Mouse (Mus musculus): ENCODE measurements around the gene Gm1123. TPM values are rescaled to one million over a fixed set of nuclear protein-coding genes. Genes with fewer than 3 reads are reported as not detected.

The Gm1123 gene
- not detected for total RNA-seq (2021)

DNA sequence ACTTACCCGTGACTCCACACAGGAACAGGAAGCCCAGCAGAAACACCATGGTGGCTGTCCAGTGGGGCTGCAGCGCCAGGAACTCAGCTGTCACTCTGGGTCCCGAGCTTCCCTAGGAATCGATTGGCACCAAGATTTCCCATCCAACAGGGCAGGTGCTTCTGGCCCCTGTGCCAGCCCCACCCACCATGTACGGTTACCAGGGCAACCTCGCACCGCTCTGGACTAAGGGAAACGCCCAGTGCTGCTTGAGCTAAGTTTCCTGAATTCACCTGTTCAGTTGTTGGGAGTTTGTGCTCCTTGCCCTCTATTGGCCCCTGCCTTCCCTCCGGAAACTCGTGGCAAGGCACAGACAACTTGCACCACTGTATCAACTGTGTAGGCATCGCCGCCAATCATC, at the start of gene Gm1123:
Gene Gm1123, minus strand, starts transcription at position 141 of the 400 bp plus-strand sequence.
- intact Hi-C loops (cut with DNase I) = loop anchor here (10.0 kb wide), 1 partner anchor 421 kb away; no protein-coding TSS in a partner anchor
- DNase-seq (ENCODE audit: low spot score in 2 of 2) = no peak

DNA sequence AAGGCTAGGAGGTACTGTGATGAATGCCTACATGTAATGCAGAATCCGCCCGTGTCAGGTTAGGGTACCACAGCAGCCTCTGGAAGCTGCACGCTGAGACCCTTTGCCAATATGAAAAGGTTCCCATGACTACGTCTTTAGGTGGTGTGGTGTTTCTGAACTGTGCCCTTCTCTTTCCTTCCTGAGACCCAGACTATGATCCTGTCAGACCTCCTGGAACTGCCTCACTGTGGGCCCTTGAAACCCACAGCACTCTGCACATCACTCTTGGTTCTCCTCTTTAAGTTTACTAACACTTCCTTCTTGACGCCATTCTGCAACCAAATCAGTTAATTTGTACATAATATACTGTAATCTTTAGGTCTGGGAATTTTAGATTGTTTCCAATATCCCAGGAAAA, 46.2 kb upstream of the Gm1123 start:
- DNase-seq (ENCODE audit: low spot score in 2 of 2) = no peak
- intact Hi-C loops (cut with DNase I) = no loop called here

DNA sequence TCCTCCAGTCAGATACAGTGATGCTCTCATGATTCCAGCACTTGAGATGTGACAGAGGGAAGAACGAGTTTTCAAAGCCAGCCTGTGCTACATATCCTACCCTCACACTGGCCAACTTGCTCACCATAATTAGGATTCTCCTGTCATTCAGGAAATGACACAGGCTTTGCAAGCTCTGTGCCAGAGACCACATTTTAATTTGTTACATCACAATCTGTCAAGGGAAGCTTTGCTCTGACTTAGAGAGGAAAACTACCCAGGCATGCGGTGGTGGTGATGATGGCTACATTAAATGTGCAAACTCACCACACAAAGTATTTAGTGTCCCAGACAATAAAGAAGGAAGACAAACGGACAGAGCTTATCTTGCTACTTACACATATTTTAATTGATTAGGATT, 45.8 kb upstream of the Gm1123 start:
- no peak for DNase-seq (ENCODE audit: low spot score in 2 of 2)
- intact Hi-C loops (cut with DNase I) = no loop called here

DNA sequence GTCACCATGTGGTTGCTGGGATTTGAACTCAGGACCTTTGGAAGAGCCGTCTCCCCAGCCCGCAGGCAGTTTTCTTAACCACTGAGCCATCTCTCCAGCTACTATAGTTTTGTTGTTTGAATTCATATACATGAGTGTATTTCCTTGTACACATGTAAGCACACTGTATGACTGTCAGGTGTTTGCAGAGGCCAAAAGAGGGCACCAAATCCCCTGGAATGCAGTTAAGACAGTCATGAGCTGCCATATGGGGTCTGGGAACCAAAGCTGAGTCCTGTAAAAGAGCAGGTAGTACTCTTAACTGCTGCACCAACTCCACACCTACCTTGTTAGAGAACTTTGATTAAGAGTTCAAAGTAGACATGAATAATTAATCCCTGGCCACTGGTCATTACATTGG, 45.1 kb upstream of the Gm1123 start:
- DNase-seq (ENCODE audit: low spot score in 2 of 2) = no peak
- intact Hi-C loops (cut with DNase I) = no loop called here

- no peak for DNase-seq (ENCODE audit: low spot score in 2 of 2)
- intact Hi-C loops (cut with DNase I) = no loop called here
Observed at GRCm38 (mm10) chr9:99074462-99074861, 38.9 kb upstream of the Gm1123 start.

DNA sequence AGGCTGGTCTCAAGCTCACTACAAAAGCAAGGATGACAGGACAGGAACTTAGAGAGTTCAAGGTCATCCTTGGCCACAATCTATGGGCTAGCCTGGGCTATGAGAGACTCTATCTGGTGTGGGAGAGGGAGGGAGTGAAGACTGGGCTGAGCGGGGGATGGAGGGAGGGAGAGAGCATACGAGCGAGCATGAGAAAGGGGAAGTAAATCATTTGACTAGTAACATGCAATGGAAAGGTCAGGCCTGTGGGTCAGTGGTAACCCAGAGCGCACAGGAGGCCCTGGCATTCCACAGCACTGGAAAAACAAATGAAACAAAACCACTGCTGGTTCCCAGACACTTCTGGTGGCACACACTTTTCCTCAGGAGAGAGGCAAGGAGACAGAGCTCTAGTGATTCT, 37.0 kb upstream of the Gm1123 start:
- intact Hi-C loops (cut with DNase I) = no loop called here
- no peak for DNase-seq (ENCODE audit: low spot score in 2 of 2)

DNA sequence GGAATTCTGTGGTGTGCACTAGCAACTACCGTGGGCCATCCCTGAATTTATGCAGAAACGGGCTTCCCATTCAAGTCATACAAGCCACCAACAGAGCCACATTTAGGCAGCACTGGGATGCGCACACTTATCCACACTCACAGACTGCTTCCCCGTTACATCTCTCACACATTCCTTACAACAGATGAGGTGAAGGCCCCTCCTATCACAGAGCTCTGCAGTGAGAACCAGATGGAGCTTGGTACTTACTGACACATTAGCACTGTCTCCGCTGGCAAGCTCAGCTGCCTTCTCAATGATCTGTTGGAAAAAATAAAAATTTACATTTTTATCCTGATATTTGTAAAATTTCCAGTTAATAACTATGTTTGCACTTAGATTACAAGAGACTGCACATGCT, 29.8 kb upstream of the Gm1123 start:
- intact Hi-C loops (cut with DNase I) = loop anchor here (2.0 kb wide), 2 partner anchors 75 to 311 kb away; partner anchors contain the start of gene Pik3cb
- peak in 1 of 2 experiments; percentile 47 for DNase-seq (ENCODE audit: low spot score in 2 of 2)

DNA sequence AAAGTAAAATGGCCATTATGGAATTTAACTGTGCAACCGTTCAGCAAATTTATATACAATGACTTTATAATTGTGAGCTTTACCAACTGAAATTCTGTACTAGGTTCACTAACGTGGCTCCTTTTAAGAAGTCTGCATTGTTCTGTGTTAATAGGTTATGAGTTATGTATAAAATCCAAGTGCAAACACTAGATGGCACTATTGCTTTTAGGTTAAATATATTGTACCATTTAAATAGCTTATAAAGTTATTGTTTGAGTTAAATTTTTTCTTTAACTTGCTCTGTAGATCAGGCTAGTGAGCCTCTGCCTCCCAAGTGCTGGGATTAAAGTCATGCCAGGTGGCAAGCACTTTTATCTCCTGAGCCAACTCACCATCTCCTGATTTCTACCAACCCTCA, 28.7 kb upstream of the Gm1123 start:
- intact Hi-C loops (cut with DNase I) = loop anchor here (1.0 to 2.0 kb wide), 3 partner anchors 77 to 313 kb away; partner anchors contain the start of gene Pik3cb
- DNase-seq (ENCODE audit: low spot score in 2 of 2) = peak in 1 of 2 experiments; percentile 34

DNA sequence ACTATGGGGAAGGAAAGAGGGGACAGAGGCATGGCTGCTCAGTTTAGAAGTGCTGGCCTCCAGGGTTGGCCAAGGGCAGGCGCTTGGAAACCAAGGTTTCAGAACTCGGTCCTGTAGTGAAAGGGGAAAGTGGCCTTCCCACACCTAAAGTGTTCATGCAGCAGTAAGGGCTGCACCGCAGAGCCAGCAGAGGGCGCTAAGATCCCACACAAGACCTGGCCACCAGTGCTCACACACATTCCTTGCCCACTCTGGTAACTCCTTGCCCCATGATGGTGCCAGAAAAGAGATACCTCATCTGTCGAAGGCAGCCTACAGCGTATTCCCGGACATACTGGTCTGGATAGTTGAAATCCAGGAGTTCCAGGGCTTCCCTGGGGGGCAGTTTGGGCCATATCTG, 27.0 kb upstream of the Gm1123 start:
- intact Hi-C loops (cut with DNase I) = loop anchor here (2.0 kb wide), 1 partner anchor 388 kb away; the partner anchor contains the start of gene Nme9
- DNase-seq (ENCODE audit: low spot score in 2 of 2) = peak; percentile 75 to 82

GRCm38 (mm10) chr9:99057751-99058150, 22.2 kb upstream of the Gm1123 start:
- DNase-seq (ENCODE audit: low spot score in 2 of 2) = no peak
- intact Hi-C loops (cut with DNase I) = no loop called here

DNA sequence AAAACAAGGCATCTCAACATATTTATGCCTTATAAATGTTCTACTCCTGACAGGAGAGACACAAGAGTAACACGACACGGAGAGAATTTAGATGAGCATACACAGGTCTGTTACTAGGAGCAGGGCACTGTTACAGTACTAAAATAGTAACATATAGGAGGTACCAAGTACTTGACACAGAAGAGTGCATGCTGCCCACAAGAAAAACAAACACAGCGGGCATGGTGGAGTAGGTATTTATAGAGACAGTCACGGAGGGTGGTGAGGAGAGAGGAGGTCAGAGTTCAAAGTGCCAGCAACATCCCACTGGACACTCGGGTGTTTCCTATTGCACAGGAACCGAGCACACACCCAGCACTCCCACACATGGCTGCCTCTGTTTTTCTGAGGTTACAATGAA, 14.2 kb upstream of the Gm1123 start:
- DNase-seq (ENCODE audit: low spot score in 2 of 2) = no peak
- intact Hi-C loops (cut with DNase I) = no loop called here

DNA sequence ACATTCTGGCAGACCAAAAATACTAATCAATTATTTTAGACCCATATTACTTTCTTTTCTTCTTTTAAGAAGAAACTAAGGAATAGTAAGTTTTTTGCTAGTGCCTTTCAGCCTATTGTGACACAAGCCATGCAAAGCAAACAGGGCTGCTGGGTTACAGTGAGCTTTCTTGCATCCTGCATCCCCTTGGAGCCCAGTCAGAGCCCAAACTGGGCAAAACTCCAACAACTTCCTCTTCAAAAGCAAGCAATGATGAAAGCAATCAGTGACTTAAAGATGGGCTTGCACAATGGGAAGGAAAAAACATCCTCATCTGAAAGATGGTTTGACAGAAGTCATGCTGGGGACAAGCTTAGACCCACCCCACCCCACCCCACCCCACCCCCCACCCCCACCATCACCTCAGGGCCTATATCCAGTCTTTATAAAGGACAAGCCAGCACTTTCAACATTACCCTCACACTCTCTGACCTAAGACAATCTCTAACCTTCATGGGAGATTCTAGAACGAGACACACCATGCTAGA, 13.3 kb upstream of the Gm1123 start:
- intact Hi-C loops (cut with DNase I) = no loop called here
- no peak for DNase-seq (ENCODE audit: low spot score in 2 of 2)

GRCm38 (mm10) chr9:99044761-99045160, 9.2 kb upstream of the Gm1123 start:
- intact Hi-C loops (cut with DNase I) = no loop called here

GRCm38 (mm10) chr9:99042641-99043040, 7.1 kb upstream of the Gm1123 start:
- intact Hi-C loops (cut with DNase I) = no loop called here

More at GRCm38 (mm10) chr9:99044761-99045160, 9.2 kb upstream of the Gm1123 start:
- peak in 1 of 2 experiments; percentile 31 for DNase-seq (ENCODE audit: low spot score in 2 of 2)

DNA sequence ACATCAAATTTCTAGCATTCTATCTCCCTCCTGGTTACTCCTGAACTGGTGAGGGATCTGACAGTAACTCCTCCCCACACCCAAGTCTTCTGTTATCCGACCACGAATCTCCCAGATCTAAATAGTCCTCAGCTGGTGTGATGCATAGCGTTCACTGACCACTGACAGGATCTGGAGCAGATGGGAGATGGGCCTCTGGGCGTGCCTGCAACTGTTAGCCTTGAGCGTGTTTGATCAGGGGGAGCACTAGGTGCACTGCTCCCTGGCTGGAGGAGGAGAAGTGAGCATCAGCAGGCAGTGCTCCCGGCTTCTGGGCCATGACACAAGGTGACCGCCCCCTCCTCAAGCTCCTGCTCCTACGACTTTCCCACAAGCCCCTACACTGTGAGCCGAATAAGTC, 6.5 kb upstream of the Gm1123 start:
- DNase-seq (ENCODE audit: low spot score in 2 of 2) = no peak
- intact Hi-C loops (cut with DNase I) = no loop called here

More at GRCm38 (mm10) chr9:99042641-99043040, 7.1 kb upstream of the Gm1123 start:
- DNase-seq (ENCODE audit: low spot score in 2 of 2) = no peak

DNA sequence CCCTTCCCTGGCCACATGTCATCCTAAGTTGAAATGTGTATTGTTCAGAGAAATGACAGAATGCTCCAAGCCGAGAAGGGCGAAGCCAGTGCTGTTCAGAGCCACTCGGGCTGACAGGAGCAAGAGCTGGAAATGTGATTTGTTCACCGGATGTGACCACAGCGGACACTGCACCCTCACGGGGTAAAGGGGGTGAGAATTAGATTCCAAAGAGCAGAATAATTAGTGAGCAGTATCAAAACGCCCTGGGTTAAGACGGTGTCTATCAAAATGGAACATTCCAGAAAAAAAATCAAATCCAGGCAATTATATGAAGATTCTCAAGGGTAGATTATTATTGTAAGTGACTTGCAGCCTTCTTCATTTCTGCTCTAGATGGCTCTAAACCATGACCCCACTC, 1.4 kb downstream of the Gm1123 start:
- intact Hi-C loops (cut with DNase I) = loop anchor here (10.0 kb wide), 1 partner anchor 419 kb away; no protein-coding TSS in a partner anchor
- DNase-seq (ENCODE audit: low spot score in 2 of 2) = no peak

DNA sequence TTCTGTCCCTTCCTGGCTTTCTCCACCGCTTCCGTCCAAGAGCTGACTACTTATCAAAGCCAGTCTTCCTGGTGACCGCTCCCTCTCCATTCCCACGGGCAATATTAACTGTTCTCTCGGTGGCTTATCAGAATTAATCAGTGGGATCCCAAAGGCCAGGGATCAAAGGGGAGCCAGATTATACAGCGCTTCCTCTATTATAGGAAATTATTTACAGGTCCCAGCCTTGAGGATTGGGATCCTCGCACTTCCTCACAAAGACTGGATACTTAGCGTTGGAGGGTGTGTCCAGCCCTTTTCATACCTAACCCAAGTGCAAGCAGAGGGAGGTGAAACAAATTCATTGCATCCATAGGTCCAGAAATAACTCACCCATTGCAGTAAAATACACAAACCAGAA, 3.5 kb downstream of the Gm1123 start:
- DNase-seq (ENCODE audit: low spot score in 2 of 2) = no peak
- intact Hi-C loops (cut with DNase I) = loop anchor here (10.0 kb wide), 1 partner anchor 417 kb away; no protein-coding TSS in a partner anchor

DNA sequence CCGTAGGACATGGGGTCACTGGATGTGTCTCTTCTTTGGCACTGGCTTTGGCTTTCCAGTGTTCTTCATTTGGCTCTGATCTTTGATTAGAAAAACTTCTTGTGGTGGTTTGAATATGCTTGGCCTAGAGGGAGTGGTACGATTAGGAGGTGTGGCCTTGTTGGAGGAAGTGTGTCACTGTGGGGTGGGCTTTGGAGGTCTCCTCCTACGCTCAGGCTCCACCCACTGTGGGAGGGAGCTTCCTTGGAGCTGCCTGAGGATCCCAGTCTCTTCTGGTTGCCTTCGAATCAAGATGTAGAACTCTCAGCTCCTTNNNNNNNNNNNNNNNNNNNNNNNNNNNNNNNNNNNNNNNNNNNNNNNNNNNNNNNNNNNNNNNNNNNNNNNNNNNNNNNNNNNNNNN, 13.8 kb downstream of the Gm1123 start:
- DNase-seq (ENCODE audit: low spot score in 2 of 2) = no peak
- intact Hi-C loops (cut with DNase I) = no loop called here

- intact Hi-C loops (cut with DNase I) = no loop called here
- no peak for DNase-seq (ENCODE audit: low spot score in 2 of 2)
Observed at GRCm38 (mm10) chr9:99021166-99021565, 14.3 kb downstream of the Gm1123 start.

GRCm38 (mm10) chr9:99017679-99018078, 17.8 kb downstream of the Gm1123 start:
- intact Hi-C loops (cut with DNase I) = no loop called here
- DNase-seq (ENCODE audit: low spot score in 2 of 2) = no peak

DNA sequence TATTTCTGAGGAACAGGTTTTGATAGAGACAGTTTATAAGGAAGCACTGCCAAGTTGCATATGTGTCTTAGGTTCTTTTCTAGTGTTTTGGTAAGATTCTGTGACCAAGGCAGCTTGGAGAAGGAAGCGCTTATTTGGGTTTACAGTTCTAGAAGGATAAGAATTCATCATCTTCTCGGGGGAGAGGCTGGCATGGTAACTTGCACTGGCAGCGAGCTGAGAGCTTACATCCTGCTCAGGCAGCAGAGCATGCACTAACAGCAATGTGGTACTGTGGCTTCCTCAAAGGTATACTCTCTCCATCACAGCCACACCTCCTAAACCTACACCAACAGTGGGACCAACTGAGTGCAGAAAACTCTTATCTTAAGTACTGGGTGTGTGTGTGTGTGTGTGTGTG, 18.8 kb downstream of the Gm1123 start:
- peak in 1 of 2 experiments; percentile 62 for DNase-seq (ENCODE audit: low spot score in 2 of 2)
- intact Hi-C loops (cut with DNase I) = no loop called here

GRCm38 (mm10) chr9:99016301-99016700, 19.2 kb downstream of the Gm1123 start:
- intact Hi-C loops (cut with DNase I) = no loop called here

More at GRCm38 (mm10) chr9:99016301-99016700, 19.2 kb downstream of the Gm1123 start:
- no peak for DNase-seq (ENCODE audit: low spot score in 2 of 2)
